Mouse (Mus musculus) C2C12 (cell line): ENCODE results near the gene 2310022B05Rik.

ENCODE experiments used
- CTCF ChIP-seq: IDR thresholded peaks from one replicate; pipeline ENCODE4 v1.5.1; 2011; ENCODE audit not compliant: control insufficient read depth, insufficient read depth, insufficient read length
- MAX ChIP-seq: IDR thresholded peaks from one replicate; pipeline ENCODE4 v1.6.1; 2011; ENCODE audit warnings: mild to moderate bottlenecking, control low read depth
- MYOG ChIP-seq: IDR thresholded peaks from one replicate; pipeline ENCODE4 v1.6.1; 2011; ENCODE audit not compliant: control insufficient read depth, insufficient read length; ENCODE audit errors: extremely low read depth

DNA sequence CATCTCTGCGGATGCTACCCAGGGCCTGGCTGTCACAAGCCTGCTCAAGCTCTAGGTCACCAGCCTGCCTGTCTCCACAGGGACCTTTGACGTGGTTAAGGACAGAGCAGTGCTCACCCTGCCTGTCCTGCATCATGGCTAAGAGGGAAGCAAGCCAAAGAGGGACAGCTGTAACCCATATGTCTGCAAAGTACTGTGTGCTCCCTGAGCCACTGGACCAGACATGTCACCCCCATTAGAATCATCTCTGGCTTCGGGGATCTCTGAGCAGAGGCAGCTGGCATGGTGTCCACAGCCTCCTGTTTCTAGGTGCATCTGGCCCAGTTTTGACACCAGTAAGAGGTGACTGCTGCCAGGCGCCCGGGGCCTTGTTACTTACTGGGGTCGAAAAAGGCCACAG lies 32.7 kb downstream of the 2310022B05Rik start:
- no peak for TF ChIP-seq CTCF
- no peak for TF ChIP-seq MYOG
- no peak for TF ChIP-seq MAX
